Mouse (Mus musculus): ENCODE results near the gene Sigirr.

Sigirr gene

DNA sequence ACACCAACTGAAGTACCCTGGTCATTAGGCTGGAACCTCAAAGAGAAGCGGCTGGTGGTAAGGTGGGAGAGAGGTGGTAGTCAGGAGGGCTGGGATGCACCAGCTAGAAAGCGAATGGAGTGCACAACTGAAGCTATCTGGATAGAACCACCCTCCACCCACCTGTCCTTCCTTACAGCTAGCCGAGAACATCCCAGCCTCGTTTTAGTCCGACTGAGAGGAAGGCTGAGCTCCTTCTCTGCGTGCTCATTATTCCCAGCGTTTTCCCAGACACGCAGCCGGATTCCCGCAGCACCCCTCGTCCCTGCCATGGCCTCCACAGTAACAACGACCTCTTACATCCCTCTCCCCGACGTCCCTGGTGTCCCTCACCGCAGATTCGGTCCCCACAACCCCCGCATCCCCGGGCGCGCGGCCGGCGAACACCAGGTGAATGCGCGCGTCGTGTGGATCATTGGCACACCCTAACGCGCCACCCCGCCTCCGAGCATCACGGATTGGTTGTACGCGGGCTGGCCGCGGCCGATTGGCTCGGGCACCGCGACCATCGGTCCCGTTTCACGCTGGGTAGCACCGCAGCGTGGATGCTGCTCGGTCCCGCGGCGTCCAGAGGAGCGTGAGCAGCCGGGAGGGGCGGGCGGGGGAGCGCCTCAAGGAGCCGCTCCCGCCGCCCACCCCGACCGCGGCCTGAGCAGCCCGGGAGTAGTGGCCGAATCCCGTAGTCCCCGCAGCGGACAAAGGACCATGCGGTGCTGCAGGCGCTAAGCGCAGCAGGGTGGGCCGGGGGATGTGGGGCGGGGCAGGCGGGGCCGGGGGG, 39.7 kb downstream of the Sigirr start, which contains the start of gene B4galnt4:
B4galnt4 (plus strand) TSS at position 679 of the 817 bp plus-strand sequence.
- DNase-seq (ENCODE audit: low spot score in 2 of 2): no peak

- no peak for DNase-seq (ENCODE audit: low spot score in 2 of 2)
These were observed 40.4 kb downstream of the Sigirr start for GRCm38 (mm10) chr7:141059929-141060328.

DNA sequence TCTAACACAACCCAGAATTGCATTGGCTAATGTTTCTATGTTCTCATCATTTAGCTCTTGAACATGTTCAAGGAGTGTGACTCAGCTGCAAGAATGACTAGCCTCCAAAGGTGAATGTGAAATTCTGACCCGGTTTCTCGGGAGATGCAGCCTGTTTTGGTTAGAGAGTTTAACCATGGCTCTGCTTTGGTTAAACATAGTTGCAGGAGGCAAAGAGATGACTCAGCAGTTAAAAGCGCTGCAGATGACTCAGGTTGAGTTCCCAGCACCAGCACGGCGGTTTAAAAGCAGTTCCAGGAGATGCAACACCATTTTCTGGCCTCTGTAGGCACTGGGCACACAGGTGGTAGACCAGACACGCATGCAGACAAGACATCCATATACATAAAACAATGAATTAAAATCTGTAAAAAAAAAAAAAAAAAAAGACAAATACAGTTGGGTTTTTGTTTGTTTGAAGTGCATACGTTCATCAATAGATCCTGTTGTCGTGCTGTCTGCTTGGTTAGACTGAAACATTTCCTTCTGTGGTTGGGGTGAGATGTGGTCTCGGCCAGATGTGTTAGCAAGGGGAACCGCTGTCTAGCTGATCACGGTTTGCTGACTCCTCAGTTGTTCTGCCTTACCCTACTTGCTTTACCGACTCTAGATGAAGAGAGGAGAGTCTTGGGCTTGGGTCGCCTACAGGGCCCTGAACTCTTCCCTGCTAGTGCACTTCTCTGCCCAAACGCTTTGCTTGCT, 41.6 kb downstream of the Sigirr start:
- peak; percentile 61 to 75 for DNase-seq (ENCODE audit: low spot score in 2 of 2)

DNA sequence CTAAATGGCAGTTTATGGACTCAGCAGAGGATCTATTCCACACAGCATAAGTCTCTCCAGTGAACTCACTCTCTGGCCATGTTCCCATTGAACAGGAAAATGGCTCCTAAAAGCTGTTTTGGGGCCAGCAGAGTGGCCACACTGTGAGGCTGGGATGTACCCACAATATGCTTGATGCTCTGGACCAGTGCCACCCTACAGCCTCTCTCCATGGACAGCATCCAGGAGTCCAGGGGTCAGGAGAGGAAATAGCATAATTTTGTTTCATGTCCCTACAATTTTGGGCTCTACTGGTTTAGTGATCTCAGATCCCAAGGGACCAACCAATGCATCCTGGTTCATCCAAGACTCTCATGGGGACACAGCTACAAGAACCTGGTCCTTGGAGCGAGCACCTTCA, 42.8 kb downstream of the Sigirr start:
- DNase-seq (ENCODE audit: low spot score in 2 of 2): no peak

DNA sequence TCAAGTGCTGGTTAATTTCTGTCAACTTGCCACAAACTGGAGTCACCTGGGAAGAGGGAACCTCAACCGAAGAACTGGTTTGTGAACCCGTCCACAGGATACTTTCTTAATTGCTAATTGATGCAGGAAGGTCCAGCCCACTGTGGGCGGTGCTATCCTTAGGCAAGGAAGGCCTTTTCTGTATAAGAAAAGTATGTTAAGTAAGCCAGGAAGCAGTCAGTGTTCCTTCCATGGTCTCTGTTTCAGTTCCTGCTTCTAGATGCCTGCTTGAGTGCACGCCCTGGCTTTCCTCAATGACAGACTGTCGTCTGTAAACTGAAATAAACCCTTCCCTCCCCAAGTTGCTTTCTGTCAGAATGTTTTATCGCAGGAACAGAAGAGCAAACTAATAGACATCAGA, 43.4 kb downstream of the Sigirr start:
- DNase-seq (ENCODE audit: low spot score in 2 of 2): no peak

DNA sequence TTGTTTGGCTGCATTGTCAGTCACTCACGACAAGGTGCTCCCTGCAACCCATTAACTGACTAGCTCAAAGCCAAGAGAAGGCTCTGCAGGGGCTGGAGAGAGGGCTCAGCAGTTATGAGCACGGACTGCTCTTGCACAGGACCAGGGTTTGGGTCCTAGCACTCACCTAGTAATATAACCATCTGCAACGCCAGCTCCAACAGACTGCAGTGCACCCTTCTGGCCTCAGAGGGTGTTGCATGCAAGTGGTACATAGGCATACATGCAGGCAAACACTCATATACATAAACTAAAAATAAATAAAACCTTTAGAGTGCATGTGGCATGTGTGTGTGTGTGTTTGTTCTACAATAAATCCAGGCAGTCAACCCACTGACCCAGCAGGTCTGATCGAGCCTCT, 44.6 kb downstream of the Sigirr start:
- DNase-seq (ENCODE audit: low spot score in 2 of 2): no peak

GRCm38 (mm10) chr7:141052421-141052820, 48.0 kb downstream of the Sigirr start:
- DNase-seq (ENCODE audit: low spot score in 2 of 2): no peak

- DNase-seq (ENCODE audit: low spot score in 2 of 2): no peak
These were observed 48.4 kb downstream of the Sigirr start for GRCm38 (mm10) chr7:141052016-141052415.

DNA sequence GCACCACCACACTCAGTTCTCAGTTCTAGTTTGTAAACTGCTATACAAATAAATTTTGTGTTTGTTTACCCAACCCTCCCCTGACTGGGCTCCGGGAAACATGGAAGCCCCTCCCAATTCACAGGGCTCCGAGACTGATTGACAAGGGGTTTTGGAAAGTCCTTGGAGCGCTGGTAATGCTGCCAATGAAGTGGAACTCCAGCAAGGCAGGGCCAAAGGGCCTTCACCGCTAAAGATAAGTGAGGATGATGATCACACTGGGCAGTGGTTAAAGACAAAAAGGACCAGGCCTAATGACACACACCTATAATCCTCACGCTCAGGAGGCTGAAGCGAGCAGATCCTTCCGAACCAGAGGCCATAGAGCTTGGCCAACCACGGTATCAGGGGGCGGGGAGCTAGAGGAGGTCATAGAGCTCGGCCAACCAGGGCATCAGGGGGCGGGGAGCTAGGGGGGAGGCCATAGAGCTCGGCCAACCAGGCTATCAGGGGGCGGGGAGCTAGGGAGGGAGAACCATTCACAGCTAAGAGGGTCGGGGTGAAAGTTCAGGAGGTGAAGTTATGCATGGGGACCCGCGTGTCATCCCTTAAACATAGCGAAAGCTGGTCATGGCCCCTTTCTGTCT, 49.2 kb downstream of the Sigirr start:
- no peak for DNase-seq (ENCODE audit: low spot score in 2 of 2)

GRCm38 (mm10) chr7:141049326-141049725, 51.0 kb downstream of the Sigirr start:
- no peak for DNase-seq (ENCODE audit: low spot score in 2 of 2)

- DNase-seq (ENCODE audit: low spot score in 2 of 2): peak; percentile 67 to 87
These were observed 51.9 kb downstream of the Sigirr start for GRCm38 (mm10) chr7:141048226-141049218.

GRCm38 (mm10) chr7:141047581-141048225, 52.7 kb downstream of the Sigirr start:
- DNase-seq (ENCODE audit: low spot score in 2 of 2): no peak

DNA sequence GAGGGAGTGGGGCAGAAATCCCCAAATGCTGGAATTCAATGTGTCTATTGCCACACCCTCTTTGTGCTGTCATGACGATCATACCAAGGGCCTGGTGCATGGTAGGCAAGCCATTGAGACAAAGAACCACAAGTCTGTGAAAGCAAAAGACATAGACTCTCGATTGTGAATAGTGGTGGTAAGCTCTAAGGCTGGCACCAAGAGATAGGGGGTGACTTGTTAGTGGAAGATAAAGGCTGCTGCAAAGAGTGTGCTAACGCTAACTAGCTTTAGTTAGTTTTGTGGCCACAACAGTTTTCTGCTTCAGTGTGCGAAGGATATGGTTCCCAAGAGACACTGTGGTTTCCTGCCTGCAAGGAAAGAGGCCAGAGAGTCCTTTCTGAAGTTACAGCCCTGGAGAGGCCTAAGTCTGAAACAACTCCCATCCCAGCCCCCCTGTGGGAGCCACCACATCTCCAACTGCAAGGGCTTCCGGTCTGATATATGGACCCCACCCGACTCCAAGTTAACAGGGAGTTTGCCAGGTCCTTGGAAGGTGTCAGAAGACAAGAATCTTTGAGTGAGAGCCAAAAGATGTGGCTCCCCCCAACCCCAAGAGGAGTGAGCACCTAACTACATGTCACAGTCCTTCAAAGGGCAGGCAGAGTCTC, 53.3 kb downstream of the Sigirr start:
- no peak for DNase-seq (ENCODE audit: low spot score in 2 of 2)

GRCm38 (mm10) chr7:141042539-141042938, 57.8 kb downstream of the Sigirr start:
- no peak for DNase-seq (ENCODE audit: low spot score in 2 of 2)

- no peak for DNase-seq (ENCODE audit: low spot score in 2 of 2)
These were observed 58.7 kb downstream of the Sigirr start for GRCm38 (mm10) chr7:141041661-141042060.

All from natural killer cell, adult 2 months (primary cell).